Mouse (Mus musculus) thymus, adult 2 months (tissue): ENCODE measurements around the gene Calm1. TPM values are rescaled to one million over a fixed set of nuclear protein-coding genes. Genes with fewer than 3 reads are reported as not detected.

Source experiments
- DNase-seq: peaks from one replicate; pipeline ENCODE4 v3.0.0; 2021
- H3K27ac ChIP-seq: fragments of 200-500 bp; 2 replicates; pipeline ENCODE4 v1.5.1; 2012; ENCODE audit warnings: low read length, control low read depth; ENCODE audit not compliant: control insufficient read depth, insufficient read depth
- H3K27me3 ChIP-seq: fragments of 200-500 bp; 2 replicates; pipeline ENCODE4 v1.6.1; 2012; ENCODE audit warnings: mild to moderate bottlenecking, low read length, moderate library complexity, mixed read lengths; ENCODE audit not compliant: control insufficient read depth, insufficient read depth
- H3K36me3 ChIP-seq: fragments of 200-500 bp; 2 replicates; pipeline ENCODE4 v1.6.1; 2012; ENCODE audit warnings: mild to moderate bottlenecking, low read length, moderate library complexity; ENCODE audit not compliant: control insufficient read depth, insufficient read depth
- H3K4me1 ChIP-seq: fragments of 200-500 bp; replicated peaks from 2 replicates; pipeline ENCODE4 v1.6.1; 2012; ENCODE audit warnings: low read length; ENCODE audit not compliant: control insufficient read depth, insufficient read depth
- H3K4me3 ChIP-seq: fragments of 200-500 bp; 2 replicates; pipeline ENCODE4 v1.5.1; 2012; ENCODE audit warnings: mild to moderate bottlenecking, low read length, control low read depth, moderate library complexity; ENCODE audit not compliant: control insufficient read depth, insufficient read depth
- CTCF ChIP-seq: fragments of 200-500 bp; IDR thresholded peaks from 2 replicates; pipeline ENCODE4 v1.5.1; 2012; ENCODE audit warnings: mild to moderate bottlenecking, control low read depth, low read length, moderate library complexity, borderline replicate concordance; ENCODE audit not compliant: control insufficient read depth, poor library complexity, insufficient read depth; ENCODE audit errors: extremely low read depth
- POLR2A ChIP-seq: fragments of 200-500 bp; IDR thresholded peaks from 2 replicates; pipeline ENCODE4 v1.6.1; 2012; ENCODE audit warnings: mild to moderate bottlenecking, low read length, control low read depth, moderate library complexity; ENCODE audit not compliant: control insufficient read depth, poor library complexity, insufficient read depth; ENCODE audit errors: extremely low read depth
- WGBS: fragments of 180-500 bp; shearing (Covaris S2); methylation state at CpG from one replicate; pipeline ENCODE4 v1.1.7; 2018; 5-methylcytosine and 5-hydroxymethylcytosine counted together
- polyA plus RNA-seq: library from polyadenylated mRNA; depleted of rRNA; stranded (reverse); fragments of >200 nt; gene quantifications from 2 replicates; pipeline ENCODE4 v1.2.3, GENCODE M21; 2012; rRNA removed

Calm1 gene
- polyA plus RNA-seq, 1 experiment, result 511 TPM

DNA sequence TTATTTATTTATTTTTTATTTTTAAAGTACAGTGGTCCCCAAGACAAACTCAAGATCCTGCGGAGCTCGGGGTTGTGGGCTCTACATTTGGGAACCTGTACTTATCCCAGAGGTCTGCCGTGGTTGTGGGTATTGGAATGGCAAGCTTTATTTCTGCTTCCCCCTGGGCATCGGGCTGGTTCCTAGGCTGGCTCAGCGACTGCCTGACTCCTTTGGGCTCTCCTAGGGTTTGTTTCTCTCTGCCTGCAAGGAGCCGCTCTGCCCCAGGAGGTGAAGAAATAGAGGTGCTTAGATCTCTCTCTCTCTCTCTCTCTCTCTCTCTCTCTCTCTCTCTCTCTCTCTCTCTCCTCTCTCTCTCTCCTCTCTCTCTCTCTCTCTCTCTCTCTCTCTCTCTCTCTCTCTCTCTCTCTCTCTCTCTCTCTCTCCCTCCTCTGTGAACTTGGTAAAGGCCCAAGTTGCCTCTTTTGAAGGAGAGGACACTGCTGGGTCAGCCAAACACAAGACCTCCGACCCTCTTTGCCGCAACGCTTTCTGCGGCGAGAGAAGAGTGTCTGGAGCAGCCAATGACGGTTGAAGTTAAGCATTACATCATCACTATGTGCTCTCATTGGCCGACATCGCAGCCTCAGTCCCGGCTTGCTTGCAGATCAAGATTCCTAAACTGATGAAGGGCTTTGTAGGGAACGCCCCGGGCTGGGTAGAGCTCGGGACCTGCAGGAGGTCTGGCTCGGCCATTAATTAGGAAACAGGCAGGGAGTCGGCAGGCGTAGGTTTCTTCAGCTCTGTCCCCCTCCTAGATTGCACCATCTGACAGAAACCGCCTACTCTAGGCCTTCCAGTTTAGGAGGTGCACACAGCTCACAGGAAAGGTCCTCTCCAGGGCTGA is 42.9 kb downstream of the Calm1 start:
- TF ChIP-seq CTCF (no peak), POLR2A (no peak)
- Histone ChIP-seq H3K36me3 (no peaks in the 10 kb centered on the region), H3K4me1 (no peaks in the 10 kb centered on the region), H3K27me3 (no peaks in the 10 kb centered on the region), H3K27ac (no peak overlapping the region), H3K4me3 (no peak overlapping the region)
- DNase-seq, result peak; percentile 8
- 41% methylated on average over 22 of the region's 22 CpGs for WGBS

DNA sequence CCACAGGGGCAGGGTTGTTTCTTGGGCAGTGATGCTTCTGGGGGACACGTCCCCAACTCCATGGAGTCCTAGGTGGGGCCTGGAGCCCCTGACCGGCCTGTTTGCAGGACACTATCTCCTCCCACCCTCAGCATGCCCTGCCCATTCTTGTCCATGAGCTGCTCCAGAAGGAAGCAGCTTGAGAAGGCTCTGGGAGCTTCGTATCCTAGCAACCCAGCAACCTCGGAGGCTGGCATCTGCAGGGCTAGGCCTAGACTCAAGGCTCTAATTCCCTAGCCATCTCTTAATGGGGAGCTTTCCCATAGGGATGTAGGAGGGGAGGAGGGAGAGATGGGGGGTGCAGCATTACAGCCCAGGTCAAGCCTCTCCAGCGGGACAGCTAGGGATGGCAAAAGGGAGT is 45.3 kb downstream of the Calm1 start:
- H3K36me3 ChIP-seq, result no peaks in the 10 kb centered on the region

GRCm38 (mm10) chr12:100249170-100249569 is 49.9 kb downstream of the Calm1 start:
- Histone ChIP-seq H3K27ac (no peak overlapping the region), H3K36me3 (no peaks in the 10 kb centered on the region), H3K27me3 (no peaks in the 10 kb centered on the region), H3K4me1 (no peaks in the 10 kb centered on the region), H3K4me3 (no peak overlapping the region)
- WGBS, result 70% methylated on average over 7 of the region's 7 CpGs
- DNase-seq, result no peak
- no peak for TF ChIP-seq CTCF
- TF ChIP-seq POLR2A, result no peak

More for the DNA sequence above, 45.3 kb downstream of the Calm1 start:
- TF ChIP-seq CTCF (no peak), POLR2A (no peak)
- H3K4me3 ChIP-seq, result no peak overlapping the region
- no peak for DNase-seq
- no peaks in the 10 kb centered on the region for H3K27me3 ChIP-seq
- H3K27ac ChIP-seq, result no peak overlapping the region
- WGBS, result 95% methylated on average over 5 of the region's 5 CpGs
- no peaks in the 10 kb centered on the region for H3K4me1 ChIP-seq

GRCm38 (mm10) chr12:100254471-100254870 is 55.2 kb downstream of the Calm1 start:
- H3K4me1 ChIP-seq, result no peaks in the 10 kb centered on the region
- H3K27ac ChIP-seq, result no peak overlapping the region
- TF ChIP-seq POLR2A, result no peak
- no peak for TF ChIP-seq CTCF
- H3K4me3 ChIP-seq, result no peak overlapping the region
- no peaks in the 10 kb centered on the region for H3K27me3 ChIP-seq
- DNase-seq, result no peak
- H3K36me3 ChIP-seq, result no peaks in the 10 kb centered on the region
- WGBS, result 98% methylated on average over 4 of the region's 4 CpGs

- no peaks in the 10 kb centered on the region for H3K36me3 ChIP-seq
- no peak for TF ChIP-seq CTCF
- TF ChIP-seq POLR2A, result no peak
- H3K4me3 ChIP-seq, result no peak overlapping the region
- H3K27ac ChIP-seq, result no peak overlapping the region
- H3K27me3 ChIP-seq, result no peaks in the 10 kb centered on the region
- DNase-seq, result no peak
- WGBS, result 94% methylated on average over 2 of the region's 2 CpGs
- H3K4me1 ChIP-seq, result no peaks in the 10 kb centered on the region
Observed at GRCm38 (mm10) chr12:100255441-100255949, 56.3 kb downstream of the Calm1 start.

DNA sequence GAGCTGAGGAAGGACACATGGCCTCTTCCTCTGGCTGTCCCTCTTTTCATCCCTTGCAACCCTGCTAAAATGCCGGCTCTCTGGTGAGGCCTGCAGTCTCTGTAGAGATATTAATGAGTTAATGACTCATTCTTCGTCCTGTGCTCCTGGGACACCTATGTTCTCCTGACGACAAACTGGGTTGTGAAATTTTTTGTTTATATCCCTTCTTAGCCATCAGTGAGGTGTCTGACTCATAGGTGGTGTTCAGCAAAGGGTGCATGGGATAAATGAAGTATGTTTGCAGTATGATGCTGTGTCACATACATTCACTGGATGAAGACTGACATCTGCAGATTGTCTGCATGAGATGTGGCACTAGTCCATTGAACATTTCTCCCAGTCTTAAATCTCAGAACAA is 58.5 kb downstream of the Calm1 start:
- Histone ChIP-seq H3K4me1 (no peaks in the 10 kb centered on the region), H3K4me3 (no peak overlapping the region), H3K27ac (no peak overlapping the region), H3K36me3 (no peaks in the 10 kb centered on the region), H3K27me3 (no peaks in the 10 kb centered on the region)
- TF ChIP-seq CTCF (no peak), POLR2A (no peak)
- DNase-seq, result no peak
- 92% methylated on average over 3 of the region's 3 CpGs for WGBS

Other genes with a start within 250 kb of the Calm1 start
- gene Kcnk13, start 234.9 kb upstream of the Calm1 start, polyA plus RNA-seq, result 0.90 and 1.1 TPM in 2 replicates
- 45.3 and 46.8 TPM in 2 replicates for gene Psmc1, start 89.3 kb upstream of the Calm1 start, polyA plus RNA-seq
- 19.0 and 23.0 TPM in 2 replicates for gene Nrde2, start 39.8 kb upstream of the Calm1 start, polyA plus RNA-seq